Mouse (Mus musculus) lung, adult 2 months (tissue): ENCODE measurements around the gene Sbk3.

Source experiments
- CTCF ChIP-seq: fragments of 200-500 bp; IDR thresholded peaks from 2 replicates; pipeline ENCODE4 v1.5.1; 2011; ENCODE audit warnings: mild to moderate bottlenecking, low read length, control low read depth; ENCODE audit not compliant: insufficient read depth
- POLR2A ChIP-seq: fragments of 200-500 bp; IDR thresholded peaks from 2 replicates; pipeline ENCODE4 v1.6.1; 2011; ENCODE audit warnings: low read depth, mild to moderate bottlenecking, control low read depth, low read length, borderline replicate concordance; ENCODE audit errors: extremely low read depth

DNA sequence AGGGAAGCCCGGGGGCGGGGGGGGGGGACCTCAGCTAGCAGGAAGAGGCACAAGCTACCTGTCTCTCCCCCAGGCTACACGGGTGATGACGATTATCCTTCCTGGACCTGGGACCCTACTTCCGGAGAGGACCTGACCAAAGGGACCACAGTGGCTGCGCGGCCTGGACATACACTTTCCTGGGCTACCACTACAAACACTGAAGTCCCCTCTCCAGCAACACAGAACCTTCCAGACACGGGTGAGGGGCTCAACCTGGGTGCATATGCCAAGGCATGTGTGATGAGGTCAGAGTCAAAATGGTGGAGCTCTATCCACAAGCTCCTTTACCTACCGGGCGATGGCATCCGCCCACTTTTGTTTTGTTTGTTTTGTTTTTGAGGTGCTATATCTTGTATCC is 33.6 kb downstream of the Sbk3 start:
- TF ChIP-seq CTCF = no peak
- no peak for TF ChIP-seq POLR2A
